Mouse (Mus musculus) thymus, adult 2 months (tissue): ENCODE data around the gene A030005K14Rik. TPM values are rescaled to one million over a fixed set of nuclear protein-coding genes. Genes with fewer than 3 reads are reported as not detected.

Source experiments
- DNase-seq: peaks from one replicate; pipeline ENCODE4 v3.0.0; 2021
- H3K27ac ChIP-seq: fragments of 200-500 bp; 2 replicates; pipeline ENCODE4 v1.5.1; 2012; ENCODE audit warnings: low read length, control low read depth; ENCODE audit not compliant: control insufficient read depth, insufficient read depth
- H3K27me3 ChIP-seq: fragments of 200-500 bp; 2 replicates; pipeline ENCODE4 v1.6.1; 2012; ENCODE audit warnings: mild to moderate bottlenecking, low read length, moderate library complexity, mixed read lengths; ENCODE audit not compliant: control insufficient read depth, insufficient read depth
- H3K36me3 ChIP-seq: fragments of 200-500 bp; 2 replicates; pipeline ENCODE4 v1.6.1; 2012; ENCODE audit warnings: mild to moderate bottlenecking, low read length, moderate library complexity; ENCODE audit not compliant: control insufficient read depth, insufficient read depth
- H3K4me1 ChIP-seq: fragments of 200-500 bp; replicated peaks from 2 replicates; pipeline ENCODE4 v1.6.1; 2012; ENCODE audit warnings: low read length; ENCODE audit not compliant: control insufficient read depth, insufficient read depth
- H3K4me3 ChIP-seq: fragments of 200-500 bp; 2 replicates; pipeline ENCODE4 v1.5.1; 2012; ENCODE audit warnings: mild to moderate bottlenecking, low read length, control low read depth, moderate library complexity; ENCODE audit not compliant: control insufficient read depth, insufficient read depth
- CTCF ChIP-seq: fragments of 200-500 bp; IDR thresholded peaks from 2 replicates; pipeline ENCODE4 v1.5.1; 2012; ENCODE audit warnings: mild to moderate bottlenecking, control low read depth, low read length, moderate library complexity, borderline replicate concordance; ENCODE audit not compliant: control insufficient read depth, poor library complexity, insufficient read depth; ENCODE audit errors: extremely low read depth
- POLR2A ChIP-seq: fragments of 200-500 bp; IDR thresholded peaks from 2 replicates; pipeline ENCODE4 v1.6.1; 2012; ENCODE audit warnings: mild to moderate bottlenecking, low read length, control low read depth, moderate library complexity; ENCODE audit not compliant: control insufficient read depth, poor library complexity, insufficient read depth; ENCODE audit errors: extremely low read depth
- WGBS: fragments of 180-500 bp; shearing (Covaris S2); methylation state at CpG from one replicate; pipeline ENCODE4 v1.1.7; 2018; 5-methylcytosine and 5-hydroxymethylcytosine counted together
- polyA plus RNA-seq: library from polyadenylated mRNA; depleted of rRNA; stranded (reverse); fragments of >200 nt; gene quantifications from 2 replicates; pipeline ENCODE4 v1.2.3, GENCODE M21; 2012

The A030005K14Rik gene
- polyA plus RNA-seq, 1 experiment, result not detected

DNA sequence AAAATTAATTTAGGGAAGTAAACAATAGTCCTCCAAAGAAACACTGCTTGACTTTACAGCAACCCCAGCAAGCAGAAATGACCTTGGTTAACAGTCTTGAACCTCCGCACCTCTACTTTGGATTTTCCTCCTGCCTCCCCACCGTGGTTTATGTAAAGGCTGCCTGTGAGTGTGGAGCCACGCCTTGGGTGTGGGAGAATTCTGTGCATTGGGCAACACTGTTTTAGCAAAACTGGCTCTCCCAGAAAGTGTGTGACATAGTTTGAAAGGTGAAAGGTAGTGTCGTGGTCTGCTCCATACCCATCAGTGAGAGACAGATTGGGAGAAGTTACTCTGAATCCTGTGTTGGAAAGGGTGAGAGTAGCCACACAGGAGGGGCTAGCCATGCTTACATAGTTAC, 20.1 kb downstream of the A030005K14Rik start:
- DNase-seq, result no peak
- Histone ChIP-seq H3K27me3 (no peaks in the 10 kb centered on the region), H3K36me3 (no peaks in the 10 kb centered on the region), H3K4me1 (no peaks in the 10 kb centered on the region), H3K27ac (no peak overlapping the region), H3K4me3 (no peak overlapping the region)
- TF ChIP-seq CTCF (no peak), POLR2A (no peak)
- 83% methylated on average over 4 of the region's 4 CpGs for WGBS

DNA sequence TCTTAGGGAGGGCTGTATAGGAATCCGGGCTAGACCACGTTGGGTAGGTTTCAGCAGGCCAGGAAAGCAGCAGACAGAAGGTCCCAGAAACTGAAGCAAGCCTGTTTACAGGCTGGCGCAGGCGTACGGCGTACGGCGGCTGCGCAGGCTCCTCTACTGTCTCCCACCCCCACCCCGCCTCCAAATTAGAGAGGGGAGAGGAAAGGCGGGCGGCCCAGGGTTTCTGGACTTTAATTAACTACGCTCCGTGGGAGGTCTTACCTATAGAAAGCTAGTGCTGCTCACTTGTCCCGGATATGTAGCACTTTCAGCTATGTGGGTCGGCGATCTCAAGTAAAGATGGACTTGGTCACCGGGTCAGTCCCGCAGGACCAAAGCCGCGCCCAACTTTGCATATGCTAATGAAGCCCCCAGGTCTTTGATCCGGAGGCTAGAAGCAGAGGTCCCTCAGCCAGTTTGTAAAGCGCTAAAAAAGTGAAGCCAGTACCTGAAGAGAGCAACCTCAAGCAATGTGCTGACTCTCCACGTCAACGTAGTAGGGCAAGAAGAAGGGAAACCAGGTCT, 21.0 kb downstream of the A030005K14Rik start, which contains the start of gene Slc19a3:
Gene Slc19a3 (minus strand): TSS at position 340 of the 564 bp plus-strand sequence.
- no peak within 1 kb of the TSS for H3K4me3 ChIP-seq
- WGBS, result 6% methylated on average over 25 of the region's 25 CpGs

DNA sequence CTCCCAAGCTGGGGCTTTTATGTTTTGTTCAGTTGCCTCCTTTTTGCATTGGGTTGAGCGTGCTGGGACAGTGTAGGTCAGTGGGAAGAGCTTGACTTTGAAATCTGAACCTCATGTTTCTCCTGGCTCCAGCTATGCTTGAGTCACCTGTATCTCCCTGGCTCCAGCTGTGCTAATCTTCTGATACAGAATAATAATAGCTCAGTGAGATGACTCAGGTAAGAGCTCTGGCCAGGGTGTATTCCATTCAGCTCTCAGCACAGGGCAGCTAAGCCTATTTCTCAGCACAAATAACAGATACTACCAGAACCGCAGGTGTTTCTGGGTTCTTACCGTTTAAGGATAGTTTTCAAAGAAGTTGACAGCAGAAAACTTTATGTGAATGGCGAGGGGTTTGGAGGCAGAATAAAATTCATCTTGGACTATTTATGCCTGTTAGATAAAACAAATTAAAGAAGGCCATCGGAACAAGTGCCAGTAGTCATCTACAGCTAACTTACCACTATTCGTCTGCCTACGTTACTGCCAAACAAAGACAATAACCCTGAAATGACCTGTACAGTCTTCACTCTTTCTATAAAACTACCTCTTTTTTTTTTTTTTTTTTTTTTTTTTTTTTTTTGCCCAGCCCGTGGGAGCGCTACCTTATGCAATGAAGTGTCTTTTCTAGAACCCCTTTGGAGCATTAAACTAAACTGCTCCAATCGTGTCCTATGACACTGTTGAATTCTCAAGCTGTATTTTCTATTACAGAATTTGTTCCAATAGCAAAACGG, 22.1 kb downstream of the A030005K14Rik start:
- Histone ChIP-seq H3K27me3 (no peaks in the 10 kb centered on the region), H3K27ac (no peak overlapping the region), H3K4me1 (no peaks in the 10 kb centered on the region), H3K4me3 (no peak overlapping the region), H3K36me3 (no peaks in the 10 kb centered on the region)
- 82% methylated on average over 11 of the region's 11 CpGs for WGBS
- no peak for DNase-seq
- TF ChIP-seq CTCF (no peak), POLR2A (no peak)

More for the DNA sequence above, 21.0 kb downstream of the A030005K14Rik start, which contains the start of gene Slc19a3:
- no peak for TF ChIP-seq POLR2A
- TF ChIP-seq CTCF, result no peak
- Histone ChIP-seq H3K4me1 (no peaks in the 10 kb centered on the region), H3K36me3 (no peaks in the 10 kb centered on the region), H3K27me3 (no peaks in the 10 kb centered on the region), H3K27ac (no peak within 1 kb of the TSS)
- no peak for DNase-seq

DNA sequence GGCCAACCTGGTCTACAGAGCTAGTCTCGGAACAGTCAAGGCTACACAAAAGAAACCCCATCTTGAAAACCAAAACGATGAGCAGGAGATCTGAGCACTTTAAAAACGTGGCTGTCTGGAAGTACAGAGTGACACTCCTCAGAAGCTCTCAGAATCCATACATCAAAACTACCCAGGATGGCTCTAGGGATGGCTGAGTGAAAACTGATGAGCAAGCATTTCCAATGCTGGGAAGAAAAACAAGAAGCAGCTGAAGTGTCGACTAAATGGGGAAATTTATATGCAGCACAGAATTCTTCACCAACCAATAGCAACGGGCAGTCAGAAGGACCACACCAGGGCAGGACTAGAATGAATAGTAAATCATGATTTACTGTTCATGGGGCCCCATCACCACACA, 24.7 kb downstream of the A030005K14Rik start:
- TF ChIP-seq POLR2A, result no peak
- TF ChIP-seq CTCF, result no peak
- Histone ChIP-seq H3K4me1 (no peaks in the 10 kb centered on the region), H3K27ac (no peak overlapping the region), H3K27me3 (no peaks in the 10 kb centered on the region), H3K4me3 (no peak overlapping the region), H3K36me3 (no peaks in the 10 kb centered on the region)
- WGBS, result 83% methylated on average over 5 of the region's 5 CpGs
- DNase-seq, result no peak

DNA sequence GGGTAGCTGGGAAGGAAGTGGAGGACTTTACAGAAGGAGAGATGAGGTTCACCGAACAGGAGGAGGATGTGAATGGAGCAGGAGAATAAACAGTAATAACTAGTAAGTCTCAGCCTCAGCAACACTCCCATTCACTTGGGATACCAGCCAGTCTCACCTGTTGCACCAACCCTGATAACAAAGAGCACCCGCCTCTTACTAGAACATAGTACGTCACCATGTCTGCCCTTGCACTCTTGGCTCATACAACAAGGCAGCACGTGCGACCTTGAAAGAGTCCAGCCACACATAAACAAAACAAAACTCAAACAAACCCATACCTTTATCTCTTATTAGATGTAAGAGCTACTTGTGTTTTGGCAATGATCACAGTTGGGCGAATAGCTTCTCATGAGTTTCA, 26.7 kb downstream of the A030005K14Rik start:
- Histone ChIP-seq H3K27ac (no peak overlapping the region), H3K27me3 (no peaks in the 10 kb centered on the region), H3K4me1 (no peaks in the 10 kb centered on the region), H3K4me3 (no peak overlapping the region), H3K36me3 (no peaks in the 10 kb centered on the region)
- TF ChIP-seq CTCF (no peak), POLR2A (no peak)
- DNase-seq, result no peak
- 97% methylated on average over 6 of the region's 6 CpGs for WGBS

DNA sequence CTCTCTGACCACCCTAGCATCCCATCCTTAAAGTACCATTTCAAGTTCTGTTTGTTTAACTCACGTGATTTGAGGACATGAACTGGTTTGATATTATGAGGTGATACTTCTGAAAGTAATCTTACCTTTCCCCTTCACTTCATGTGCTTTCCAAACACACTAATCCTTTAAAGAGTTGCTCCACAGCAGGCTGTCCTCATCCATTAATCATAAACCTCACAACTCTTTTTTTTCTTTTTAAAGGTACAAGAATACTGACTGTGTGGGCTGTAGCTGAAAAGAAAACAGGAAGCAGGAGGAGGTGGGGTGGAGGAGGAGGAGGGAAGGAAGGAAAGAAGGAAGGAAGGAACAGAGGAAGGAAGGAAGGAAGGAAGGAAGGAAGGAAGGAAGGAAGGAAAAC, 27.2 kb downstream of the A030005K14Rik start:
- Histone ChIP-seq H3K27ac (no peak overlapping the region), H3K27me3 (no peaks in the 10 kb centered on the region), H3K4me1 (no peaks in the 10 kb centered on the region), H3K4me3 (no peak overlapping the region), H3K36me3 (no peaks in the 10 kb centered on the region)
- no peak for DNase-seq
- TF ChIP-seq CTCF (no peak), POLR2A (no peak)
- 82% methylated on average over 1 of the region's 1 CpGs for WGBS

DNA sequence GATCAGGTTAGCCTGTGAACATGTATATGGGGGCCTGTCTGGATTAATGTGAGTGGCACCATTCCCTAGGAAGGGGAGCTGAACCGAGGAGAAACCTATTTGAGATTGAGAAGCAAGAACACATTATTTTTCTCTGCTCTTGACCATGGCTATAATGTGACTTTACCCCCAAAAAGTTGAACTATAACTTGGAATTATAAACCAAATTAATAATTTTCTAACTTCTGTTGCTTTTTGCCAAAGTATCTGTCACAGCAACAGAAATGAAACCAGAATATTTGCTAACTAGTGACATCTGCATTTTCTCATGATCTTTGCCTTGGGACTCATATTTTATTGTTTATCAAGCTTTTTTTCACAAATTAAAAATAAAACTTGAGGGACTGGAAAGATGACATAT, 42.6 kb downstream of the A030005K14Rik start:
- Histone ChIP-seq H3K27ac (no peak overlapping the region), H3K36me3 (no peaks in the 10 kb centered on the region), H3K27me3 (no peaks in the 10 kb centered on the region), H3K4me1 (no peaks in the 10 kb centered on the region), H3K4me3 (no peak overlapping the region)
- no peak for DNase-seq
- no peak for TF ChIP-seq POLR2A
- no peak for TF ChIP-seq CTCF
- WGBS, result 79% methylated on average over 1 of the region's 1 CpGs
